Mouse (Mus musculus): ENCODE data around the gene Dyrk3. TPM values are rescaled to one million over a fixed set of nuclear protein-coding genes. Genes with fewer than 3 reads are reported as not detected.

Gene Dyrk3
- polyA plus RNA-seq, 1 experiment, result 0.78 TPM

- DNase-seq, result no peak
- Histone ChIP-seq H3K4me1 (replicated peaks; ENCODE audit: control insufficient read depth, insufficient read depth, low read length) (no peaks in the 10 kb centered on the region), H3K27me3 (ENCODE audit: control insufficient read depth, insufficient read depth, low read length) (no peaks in the 10 kb centered on the region), H3K36me3 (ENCODE audit: control insufficient read depth, insufficient read depth, low read length) (peaks cover 74% of the 10 kb centered on the region), H3K27ac (ENCODE audit: control insufficient read depth, insufficient read depth, low read length) (no peak overlapping the region), H3K4me3 (ENCODE audit: control insufficient read depth, insufficient read depth, low read length) (no peak overlapping the region)
- TF ChIP-seq POLR2A (IDR thresholded peaks at IDR 0.05; ENCODE audit: control insufficient read depth, extremely low read depth, insufficient read depth, low read length, poor library complexity), result no peak
- no peak for TF ChIP-seq CTCF (IDR thresholded peaks at IDR 0.05; ENCODE audit: borderline replicate concordance, control insufficient read depth, extremely low read depth, insufficient read depth, low read length, poor library complexity)
- WGBS, result 99% methylated on average over 8 of the region's 8 CpGs
Measured at GRCm38 (mm10) chr1:131175819-131176218, 37.7 kb upstream of the Dyrk3 start.

GRCm38 (mm10) chr1:131175189-131175588 lies 37.0 kb upstream of the Dyrk3 start:
- no peaks in the 10 kb centered on the region for H3K27me3 ChIP-seq (ENCODE audit: control insufficient read depth, insufficient read depth, low read length)
- H3K36me3 ChIP-seq (ENCODE audit: control insufficient read depth, insufficient read depth, low read length), result peaks cover 73% of the 10 kb centered on the region
- H3K4me3 ChIP-seq (ENCODE audit: control insufficient read depth, insufficient read depth, low read length), result no peak overlapping the region
- no peak overlapping the region for H3K27ac ChIP-seq (ENCODE audit: control insufficient read depth, insufficient read depth, low read length)
- no peak for TF ChIP-seq CTCF (IDR thresholded peaks at IDR 0.05; ENCODE audit: borderline replicate concordance, control insufficient read depth, extremely low read depth, insufficient read depth, low read length, poor library complexity)
- no peak for TF ChIP-seq POLR2A (IDR thresholded peaks at IDR 0.05; ENCODE audit: control insufficient read depth, extremely low read depth, insufficient read depth, low read length, poor library complexity)
- 100% methylated on average over 1 of the region's 1 CpGs for WGBS
- DNase-seq, result no peak
- H3K4me1 ChIP-seq (replicated peaks; ENCODE audit: control insufficient read depth, insufficient read depth, low read length), result no peaks in the 10 kb centered on the region

GRCm38 (mm10) chr1:131174299-131174861 lies 36.2 kb upstream of the Dyrk3 start:
- no peak for TF ChIP-seq CTCF (IDR thresholded peaks at IDR 0.05; ENCODE audit: borderline replicate concordance, control insufficient read depth, extremely low read depth, insufficient read depth, low read length, poor library complexity)
- TF ChIP-seq POLR2A (IDR thresholded peaks at IDR 0.05; ENCODE audit: control insufficient read depth, extremely low read depth, insufficient read depth, low read length, poor library complexity), result no peak
- Histone ChIP-seq H3K4me3 (ENCODE audit: control insufficient read depth, insufficient read depth, low read length) (no peak overlapping the region), H3K27me3 (ENCODE audit: control insufficient read depth, insufficient read depth, low read length) (no peaks in the 10 kb centered on the region), H3K4me1 (replicated peaks; ENCODE audit: control insufficient read depth, insufficient read depth, low read length) (no peaks in the 10 kb centered on the region), H3K36me3 (ENCODE audit: control insufficient read depth, insufficient read depth, low read length) (peaks cover 65% of the 10 kb centered on the region), H3K27ac (ENCODE audit: control insufficient read depth, insufficient read depth, low read length) (no peak overlapping the region)
- 93% methylated on average over 12 of the region's 12 CpGs for WGBS
- DNase-seq, result no peak

GRCm38 (mm10) chr1:131173809-131174208 lies 35.7 kb upstream of the Dyrk3 start:
- Histone ChIP-seq H3K36me3 (ENCODE audit: control insufficient read depth, insufficient read depth, low read length) (peaks cover 64% of the 10 kb centered on the region), H3K27me3 (ENCODE audit: control insufficient read depth, insufficient read depth, low read length) (no peaks in the 10 kb centered on the region), H3K27ac (ENCODE audit: control insufficient read depth, insufficient read depth, low read length) (no peak overlapping the region), H3K4me3 (ENCODE audit: control insufficient read depth, insufficient read depth, low read length) (no peak overlapping the region), H3K4me1 (replicated peaks; ENCODE audit: control insufficient read depth, insufficient read depth, low read length) (no peaks in the 10 kb centered on the region)
- no peak for DNase-seq
- 71% methylated on average over 6 of the region's 6 CpGs for WGBS
- TF ChIP-seq CTCF (IDR thresholded peaks at IDR 0.05; ENCODE audit: borderline replicate concordance, control insufficient read depth, extremely low read depth, insufficient read depth, low read length, poor library complexity), result no peak
- no peak for TF ChIP-seq POLR2A (IDR thresholded peaks at IDR 0.05; ENCODE audit: control insufficient read depth, extremely low read depth, insufficient read depth, low read length, poor library complexity)

- no peak for DNase-seq
- H3K27ac ChIP-seq (ENCODE audit: control insufficient read depth, insufficient read depth, low read length), result no peak overlapping the region
- H3K4me1 ChIP-seq (replicated peaks; ENCODE audit: control insufficient read depth, insufficient read depth, low read length), result no peaks in the 10 kb centered on the region
- H3K4me3 ChIP-seq (ENCODE audit: control insufficient read depth, insufficient read depth, low read length), result no peak overlapping the region
- peaks cover 64% of the 10 kb centered on the region for H3K36me3 ChIP-seq (ENCODE audit: control insufficient read depth, insufficient read depth, low read length)
- TF ChIP-seq POLR2A (IDR thresholded peaks at IDR 0.05; ENCODE audit: control insufficient read depth, extremely low read depth, insufficient read depth, low read length, poor library complexity) (no peak), CTCF (IDR thresholded peaks at IDR 0.05; ENCODE audit: borderline replicate concordance, control insufficient read depth, extremely low read depth, insufficient read depth, low read length, poor library complexity) (no peak)
- WGBS, result 88% methylated on average over 7 of the region's 7 CpGs
- no peaks in the 10 kb centered on the region for H3K27me3 ChIP-seq (ENCODE audit: control insufficient read depth, insufficient read depth, low read length)
Measured at GRCm38 (mm10) chr1:131173001-131173400, 34.9 kb upstream of the Dyrk3 start.

- Histone ChIP-seq H3K27me3 (ENCODE audit: control insufficient read depth, insufficient read depth, low read length) (no peaks in the 10 kb centered on the region), H3K36me3 (ENCODE audit: control insufficient read depth, insufficient read depth, low read length) (peaks cover 70% of the 10 kb centered on the region), H3K4me1 (replicated peaks; ENCODE audit: control insufficient read depth, insufficient read depth, low read length) (no peaks in the 10 kb centered on the region), H3K27ac (ENCODE audit: control insufficient read depth, insufficient read depth, low read length) (no peak overlapping the region), H3K4me3 (ENCODE audit: control insufficient read depth, insufficient read depth, low read length) (no peak overlapping the region)
- DNase-seq, result no peak
- WGBS, result 97% methylated on average over 10 of the region's 10 CpGs
- TF ChIP-seq POLR2A (IDR thresholded peaks at IDR 0.05; ENCODE audit: control insufficient read depth, extremely low read depth, insufficient read depth, low read length, poor library complexity) (no peak), CTCF (IDR thresholded peaks at IDR 0.05; ENCODE audit: borderline replicate concordance, control insufficient read depth, extremely low read depth, insufficient read depth, low read length, poor library complexity) (no peak)
Measured at GRCm38 (mm10) chr1:131167612-131168011, 29.5 kb upstream of the Dyrk3 start.

- no peak overlapping the region for H3K4me3 ChIP-seq (ENCODE audit: control insufficient read depth, insufficient read depth, low read length)
- H3K27me3 ChIP-seq (ENCODE audit: control insufficient read depth, insufficient read depth, low read length), result no peaks in the 10 kb centered on the region
- 93% methylated on average over 6 of the region's 6 CpGs for WGBS
- no peak for DNase-seq
- H3K4me1 ChIP-seq (replicated peaks; ENCODE audit: control insufficient read depth, insufficient read depth, low read length), result no peaks in the 10 kb centered on the region
- H3K27ac ChIP-seq (ENCODE audit: control insufficient read depth, insufficient read depth, low read length), result no peak overlapping the region
- H3K36me3 ChIP-seq (ENCODE audit: control insufficient read depth, insufficient read depth, low read length), result peaks cover 64% of the 10 kb centered on the region
- no peak for TF ChIP-seq CTCF (IDR thresholded peaks at IDR 0.05; ENCODE audit: borderline replicate concordance, control insufficient read depth, extremely low read depth, insufficient read depth, low read length, poor library complexity)
- no peak for TF ChIP-seq POLR2A (IDR thresholded peaks at IDR 0.05; ENCODE audit: control insufficient read depth, extremely low read depth, insufficient read depth, low read length, poor library complexity)
Measured at GRCm38 (mm10) chr1:131164427-131164826, 26.3 kb upstream of the Dyrk3 start.
